Mouse (Mus musculus): ENCODE measurements around the gene Pds5b.

DNA sequence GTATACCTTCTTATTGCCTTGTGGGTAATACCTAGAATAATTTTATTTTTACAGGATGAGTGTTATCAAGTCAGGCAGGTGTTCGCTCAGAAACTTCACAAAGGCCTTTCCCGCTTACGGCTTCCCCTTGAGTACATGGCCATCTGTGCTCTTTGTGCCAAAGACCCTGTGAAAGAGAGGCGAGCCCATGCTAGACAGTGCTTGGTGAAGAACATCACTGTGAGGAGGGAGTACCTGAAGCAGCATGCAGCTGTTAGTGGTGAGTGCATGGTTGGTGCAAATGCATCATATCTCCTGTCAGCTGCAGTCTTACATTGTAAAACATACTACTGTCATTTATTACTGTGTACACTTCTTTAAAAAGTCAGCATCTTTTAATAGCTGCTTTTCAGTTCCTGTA is 114.7 kb downstream of the Pds5b start:
- TF ChIP-seq POLR2A (IDR thresholded peaks at IDR 0.05; ENCODE audit: low read depth, low read length) (no peak), CTCF (IDR thresholded peaks at IDR 0.05; ENCODE audit: extremely low read depth, insufficient read depth, insufficient read length, insufficient replicate concordance) (no peak)
